Mouse (Mus musculus) retina, postnatal 1 day (tissue): ENCODE data around the gene Gab1.
A peak's percentile ranks its signal among the peaks of the same experiment; 100 is the strongest.

Experiments
- DNase-seq: peaks from one replicate; pipeline ENCODE4 v3.0.0-alpha.2; 2012

Gene Gab1

GRCm38 (mm10) chr8:80804066-80804619, 76.2 kb downstream of the Gab1 start:
- DNase-seq, result peak; percentile 91

- no peak for DNase-seq
These were observed 81.5 kb downstream of the Gab1 start for GRCm38 (mm10) chr8:80798778-80799177.

GRCm38 (mm10) chr8:80798198-80798777, 82.0 kb downstream of the Gab1 start:
- DNase-seq, result no peak

- no peak for DNase-seq
These were observed 84.2 kb downstream of the Gab1 start for GRCm38 (mm10) chr8:80796070-80796469.

GRCm38 (mm10) chr8:80794585-80795509, 85.5 kb downstream of the Gab1 start:
- no peak for DNase-seq

- no peak for DNase-seq
These were observed 86.4 kb downstream of the Gab1 start for GRCm38 (mm10) chr8:80793791-80794515.

- DNase-seq, result no peak
These were observed 88.1 kb downstream of the Gab1 start for GRCm38 (mm10) chr8:80792214-80792613.

GRCm38 (mm10) chr8:80789324-80789723, 91.0 kb downstream of the Gab1 start:
- no peak for DNase-seq

GRCm38 (mm10) chr8:80784559-80784958, 95.8 kb downstream of the Gab1 start:
- DNase-seq, result no peak

- no peak for DNase-seq
These were observed 97.0 kb downstream of the Gab1 start for GRCm38 (mm10) chr8:80783271-80783670.

GRCm38 (mm10) chr8:80781338-80781737, 99.0 kb downstream of the Gab1 start:
- no peak for DNase-seq

- DNase-seq, result no peak
These were observed 100.0 kb downstream of the Gab1 start for GRCm38 (mm10) chr8:80780271-80780670.

GRCm38 (mm10) chr8:80776436-80776835, 103.9 kb downstream of the Gab1 start:
- no peak for DNase-seq

GRCm38 (mm10) chr8:80772732-80773460, 107.4 kb downstream of the Gab1 start:
- DNase-seq, result peak; percentile 53

- no peak for DNase-seq
These were observed 111.9 kb downstream of the Gab1 start for GRCm38 (mm10) chr8:80768451-80768850.

- peak; percentile 89 for DNase-seq
These were observed 127.2 kb downstream of the Gab1 start for GRCm38 (mm10) chr8:80753017-80753715.

GRCm38 (mm10) chr8:80752429-80752828, 127.9 kb downstream of the Gab1 start:
- no peak for DNase-seq

- DNase-seq, result no peak
These were observed 131.2 kb downstream of the Gab1 start for GRCm38 (mm10) chr8:80749091-80749490.

- no peak for DNase-seq
These were observed 140.4 kb downstream of the Gab1 start for GRCm38 (mm10) chr8:80739932-80740331.

GRCm38 (mm10) chr8:80739155-80739924, 141.0 kb downstream of the Gab1 start, which contains the start of gene Smarca5:
Gene Smarca5, minus strand, starts transcription at chr8:80739497.
- DNase-seq, result peak; percentile 96
